Mouse (Mus musculus) layer of hippocampus, adult 11-12 months (tissue): ENCODE measurements at regions not wholly inside any gene's neighbourhood (a gene's known extent, or its start where the extent isn't known, plus 50 kb on each side); places are given as distances from the start of the nearest gene placed in this dataset.

Source experiments
- DNase-seq: peaks from one replicate; pipeline ENCODE4 v3.0.0; 2022; ENCODE audit warnings: low spot score

- DNase-seq: no peak
Measured at GRCm38 (mm10) chr6:67151515-67151914, 86.5 kb upstream of the Serbp1 start.

- no peak for DNase-seq
Measured at GRCm38 (mm10) chr6:67149425-67149824, 88.6 kb upstream of the Serbp1 start.

GRCm38 (mm10) chr6:67146708-67147107 lies 91.3 kb upstream of the Serbp1 start:
- no peak for DNase-seq

GRCm38 (mm10) chr6:67145969-67146368 lies 92.0 kb upstream of the Serbp1 start:
- DNase-seq: no peak

GRCm38 (mm10) chr6:67144946-67145716 lies 92.8 kb upstream of the Serbp1 start:
- DNase-seq: no peak

GRCm38 (mm10) chr6:67142179-67142578 lies 95.8 kb upstream of the Serbp1 start:
- DNase-seq: peak; percentile 51

- DNase-seq: no peak
Measured at GRCm38 (mm10) chr6:67140645-67141250, 97.2 kb upstream of the Serbp1 start.

- no peak for DNase-seq
Measured at GRCm38 (mm10) chr6:67139012-67139375, 99.0 kb upstream of the Serbp1 start.

GRCm38 (mm10) chr6:67138302-67139011 lies 99.5 kb upstream of the Serbp1 start:
- DNase-seq: no peak

GRCm38 (mm10) chr6:67137482-67137881 lies 100.2 kb upstream of the Gadd45a start:
- no peak for DNase-seq

GRCm38 (mm10) chr6:67134915-67135314 lies 97.7 kb upstream of the Gadd45a start:
- peak; percentile 8 for DNase-seq

GRCm38 (mm10) chr6:67130540-67131301 lies 93.5 kb upstream of the Gadd45a start:
- DNase-seq: no peak

- DNase-seq: peak; percentile 19
Measured at GRCm38 (mm10) chr6:67129626-67130025, 92.4 kb upstream of the Gadd45a start.

- DNase-seq: no peak
Measured at GRCm38 (mm10) chr6:67128503-67129463, 91.5 kb upstream of the Gadd45a start.

- no peak for DNase-seq
Measured at GRCm38 (mm10) chr6:67127727-67128126, 90.5 kb upstream of the Gadd45a start.

- DNase-seq: no peak
Measured at GRCm38 (mm10) chr6:67125715-67126312, 88.6 kb upstream of the Gadd45a start.

GRCm38 (mm10) chr6:67124089-67124488 lies 86.8 kb upstream of the Gadd45a start:
- no peak for DNase-seq

- no peak for DNase-seq
Measured at GRCm38 (mm10) chr6:67123071-67123470, 85.8 kb upstream of the Gadd45a start.

GRCm38 (mm10) chr6:67116306-67116705 lies 79.0 kb upstream of the Gadd45a start:
- DNase-seq: no peak

- no peak for DNase-seq
Measured at GRCm38 (mm10) chr6:67115505-67116303, 78.4 kb upstream of the Gadd45a start.
